Mouse (Mus musculus) v-Abl transformed pro-B cells (cell line): ENCODE measurements around the gene Cfap44.

Experiments used
- in situ Hi-C, 2 experiments: fragments of 400-800 bp; cut with MboI; formaldehyde crosslinking; loops; one replicate each; pipeline ENCODE4 v1.15.1; 2025; ENCODE audit not compliant: unreplicated experiment in 2 of 2

Cfap44 gene

DNA sequence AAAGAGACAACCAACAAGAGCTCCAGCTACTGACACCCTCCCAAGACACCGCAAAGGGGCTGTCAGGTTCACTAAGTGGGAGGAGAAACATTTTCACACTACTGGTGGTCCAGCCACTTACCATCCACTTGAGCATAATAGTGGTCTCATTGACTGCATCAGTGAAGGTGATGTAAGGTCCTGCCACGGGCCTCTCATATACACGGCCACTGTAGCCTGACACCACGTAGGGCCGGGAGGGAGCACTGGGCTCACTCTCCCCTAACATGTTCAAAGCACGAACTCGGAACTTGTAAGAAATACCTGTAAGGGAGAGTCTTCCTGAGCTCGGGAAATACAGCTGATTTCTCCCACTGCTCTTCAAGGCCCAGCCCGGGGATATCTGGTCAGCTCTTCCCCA, 96.5 kb downstream of the Cfap44 start:
- in situ Hi-C loops: loop anchor here in 1 of 2 experiments (25.0 kb wide), 1 partner anchor 1121 kb away; the partner anchor contains the start of gene Gcsam

DNA sequence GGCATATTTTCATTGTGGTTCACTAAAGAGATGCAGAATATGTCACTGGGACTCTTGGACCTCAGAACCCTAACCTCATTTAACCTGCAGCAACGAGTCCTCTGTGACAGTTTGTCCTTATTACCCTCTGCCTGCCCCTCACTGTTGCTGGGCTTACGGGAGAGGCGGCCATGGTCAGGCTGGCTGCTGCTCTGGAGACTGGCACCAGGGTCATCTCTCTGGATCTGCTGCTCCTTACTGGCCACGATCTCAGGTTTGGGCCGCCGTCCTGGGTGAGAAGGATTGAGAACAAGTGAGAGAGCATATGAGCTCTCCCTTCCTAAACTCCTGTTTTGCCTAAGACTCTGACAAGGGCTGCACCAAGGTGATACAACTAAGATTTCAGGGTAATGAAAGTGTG, 97.6 kb downstream of the Cfap44 start:
- in situ Hi-C loops: loop anchor here in 1 of 2 experiments (25.0 kb wide), 1 partner anchor 1120 kb away; the partner anchor contains the start of gene Gcsam

DNA sequence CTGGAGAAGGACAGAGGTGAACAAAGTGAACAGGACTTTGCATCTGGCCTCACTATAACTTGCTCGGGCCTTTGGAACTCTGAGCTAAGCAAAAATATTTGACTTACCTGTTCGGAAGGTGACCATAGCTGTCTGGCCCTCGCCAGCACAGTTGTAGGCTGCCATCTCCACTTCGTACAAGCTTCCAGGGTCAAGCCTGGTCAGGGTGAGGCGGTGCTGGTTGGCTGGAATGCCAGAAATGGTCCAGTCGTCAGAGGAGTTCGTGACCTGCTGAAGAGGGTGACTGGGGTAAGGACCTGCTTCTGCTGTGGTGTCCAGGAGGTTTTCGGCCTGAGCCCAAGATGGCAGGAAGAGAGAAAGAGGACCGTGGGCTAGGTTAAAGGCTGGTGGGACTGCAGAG, 98.1 kb downstream of the Cfap44 start:
- in situ Hi-C loops: loop anchor here in 1 of 2 experiments (25.0 kb wide), 1 partner anchor 1120 kb away; the partner anchor contains the start of gene Gcsam

DNA sequence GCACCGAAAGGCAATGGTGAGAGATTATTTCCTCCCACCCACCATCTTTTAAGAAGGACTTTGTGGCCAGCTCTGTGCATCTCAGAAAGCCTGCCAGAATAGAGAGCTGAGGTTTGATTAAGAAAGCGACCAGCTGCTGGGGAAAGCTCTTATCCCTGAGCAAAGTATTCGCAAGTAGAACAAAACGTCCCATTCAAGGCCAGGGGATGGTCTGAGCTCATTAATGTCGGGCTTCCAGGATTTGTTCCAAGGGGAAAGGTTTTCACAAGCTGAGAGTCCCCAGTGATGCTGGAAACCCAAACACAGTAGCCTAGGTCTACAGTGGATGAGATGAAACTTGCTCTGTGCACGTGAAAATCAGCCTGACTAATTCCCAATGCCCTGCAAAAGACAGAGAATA, 99.3 kb downstream of the Cfap44 start:
- in situ Hi-C loops: loop anchor here in 1 of 2 experiments (25.0 kb wide), 1 partner anchor 1118 kb away; the partner anchor contains the start of gene Gcsam

DNA sequence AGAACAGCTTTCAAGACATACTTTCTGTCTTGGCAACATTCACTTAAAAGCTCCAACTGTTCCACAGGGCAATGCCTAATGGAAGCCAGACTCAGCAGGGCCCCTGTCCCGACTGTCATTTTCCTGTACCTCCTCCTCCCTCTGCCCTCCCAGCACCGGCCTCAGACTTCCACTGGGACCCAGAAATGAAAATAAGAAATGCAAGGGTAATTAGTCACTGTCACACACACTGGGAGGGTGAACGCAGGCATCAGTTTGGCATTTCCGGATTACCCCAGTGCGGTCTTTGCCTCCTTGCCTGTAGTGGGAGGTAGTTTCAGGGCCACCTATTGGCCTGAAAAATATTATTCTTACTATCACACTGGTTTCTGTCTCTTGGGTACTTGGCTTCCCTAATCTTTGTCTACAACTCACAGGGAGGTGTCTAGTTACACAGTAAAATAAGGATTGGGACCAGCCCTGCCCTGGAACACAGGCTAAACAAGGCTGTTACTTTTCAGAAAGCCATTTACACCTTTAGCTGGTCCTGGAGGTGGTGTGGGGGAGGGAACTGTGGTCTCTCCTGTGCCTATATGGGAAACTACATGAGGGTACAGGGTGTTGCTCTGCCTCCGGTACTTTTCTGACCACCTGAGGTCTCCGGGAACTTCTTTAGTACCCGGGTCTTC, 100.0 kb downstream of the Cfap44 start:
- in situ Hi-C loops: loop anchor here in 1 of 2 experiments (25.0 kb wide), 1 partner anchor 1118 kb away; the partner anchor contains the start of gene Gcsam

DNA sequence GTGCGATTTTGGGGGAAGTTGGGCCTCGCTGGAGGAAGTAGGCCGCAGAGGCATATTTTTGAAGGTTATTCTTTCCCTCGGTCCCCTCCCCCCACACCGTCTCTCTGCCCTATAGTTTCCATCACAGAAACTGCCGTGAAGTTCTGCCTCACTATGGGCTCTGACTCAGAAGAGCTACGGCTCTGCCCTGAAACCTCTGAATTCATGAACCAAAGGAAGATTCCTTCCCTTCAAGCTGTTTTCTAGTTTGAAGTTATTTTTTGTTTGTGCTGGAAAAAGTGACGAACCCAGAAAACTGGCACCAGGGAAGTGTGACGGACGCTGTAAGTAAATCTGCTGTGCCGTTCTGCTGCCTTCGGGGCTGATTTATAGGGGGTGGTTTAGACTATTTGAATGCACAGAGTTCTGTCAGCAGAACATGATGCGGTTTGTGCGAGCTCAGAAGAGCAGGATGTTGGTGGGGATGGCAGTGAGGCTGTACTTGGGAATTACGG, 102.4 kb downstream of the Cfap44 start:
- in situ Hi-C loops: loop anchor here in 1 of 2 experiments (25.0 kb wide), 1 partner anchor 1115 kb away; the partner anchor contains the start of gene Gcsam

DNA sequence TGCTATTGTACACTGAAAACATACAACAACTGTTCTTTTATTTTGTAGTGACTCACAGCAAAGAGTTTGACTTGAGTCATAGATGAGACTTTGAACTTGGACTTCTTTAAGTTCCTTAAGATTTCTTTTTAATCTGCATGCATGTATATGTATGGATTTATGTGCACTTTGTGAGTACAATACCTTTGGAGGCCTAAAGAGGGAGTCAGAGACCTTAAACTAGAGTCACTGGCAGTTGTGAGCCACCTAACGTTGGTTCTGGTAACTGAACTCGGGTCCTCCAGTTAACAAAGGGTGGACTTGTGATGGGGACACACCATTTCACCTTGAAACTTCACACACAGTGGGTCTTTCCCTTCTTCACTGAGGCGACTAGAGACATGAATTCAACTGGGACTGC, 103.9 kb downstream of the Cfap44 start:
- in situ Hi-C loops: loop anchor here in 1 of 2 experiments (25.0 kb wide), 1 partner anchor 1114 kb away; the partner anchor contains the start of gene Gcsam

DNA sequence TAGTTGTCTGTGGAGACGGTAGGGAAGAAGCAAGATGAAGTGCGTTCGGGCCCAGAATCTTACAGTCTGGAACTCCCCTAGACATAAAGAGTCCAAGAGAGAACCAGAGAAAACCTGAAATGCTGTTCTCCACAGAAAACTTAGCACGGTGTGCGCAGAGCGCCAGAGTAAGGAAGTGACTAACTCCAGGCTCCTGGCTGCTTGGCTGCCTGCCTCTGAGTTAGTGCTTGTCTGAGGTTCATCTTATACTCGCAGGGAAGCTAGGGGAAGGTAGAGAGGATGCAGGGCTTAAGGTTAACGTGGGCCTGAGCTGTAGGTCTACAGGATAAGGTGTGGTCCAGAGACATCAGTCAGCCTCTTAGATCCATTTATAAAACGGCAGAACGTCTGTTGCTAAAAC, 107.2 kb downstream of the Cfap44 start:
- in situ Hi-C loops: no loop called here

DNA sequence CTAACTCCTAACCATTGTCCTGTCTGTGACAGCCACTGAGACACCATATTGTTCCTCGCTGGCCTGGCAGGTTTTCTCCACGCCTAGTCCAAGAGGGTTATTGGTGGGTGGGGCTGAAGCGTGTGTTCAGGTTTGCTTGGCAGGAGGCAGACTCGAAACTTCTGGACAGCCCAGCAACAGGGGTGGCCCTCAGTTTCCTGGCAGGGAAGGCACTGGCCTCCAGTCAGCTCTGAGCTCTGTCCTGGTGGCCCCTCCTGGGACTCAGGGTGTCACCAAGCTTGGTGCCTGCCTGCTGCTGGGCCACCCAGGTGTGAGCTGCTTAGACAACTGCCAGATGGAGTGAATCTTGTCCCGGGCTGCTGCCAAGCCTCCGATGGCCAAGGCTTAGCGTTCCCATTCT, 107.7 kb downstream of the Cfap44 start:
- in situ Hi-C loops: no loop called here

DNA sequence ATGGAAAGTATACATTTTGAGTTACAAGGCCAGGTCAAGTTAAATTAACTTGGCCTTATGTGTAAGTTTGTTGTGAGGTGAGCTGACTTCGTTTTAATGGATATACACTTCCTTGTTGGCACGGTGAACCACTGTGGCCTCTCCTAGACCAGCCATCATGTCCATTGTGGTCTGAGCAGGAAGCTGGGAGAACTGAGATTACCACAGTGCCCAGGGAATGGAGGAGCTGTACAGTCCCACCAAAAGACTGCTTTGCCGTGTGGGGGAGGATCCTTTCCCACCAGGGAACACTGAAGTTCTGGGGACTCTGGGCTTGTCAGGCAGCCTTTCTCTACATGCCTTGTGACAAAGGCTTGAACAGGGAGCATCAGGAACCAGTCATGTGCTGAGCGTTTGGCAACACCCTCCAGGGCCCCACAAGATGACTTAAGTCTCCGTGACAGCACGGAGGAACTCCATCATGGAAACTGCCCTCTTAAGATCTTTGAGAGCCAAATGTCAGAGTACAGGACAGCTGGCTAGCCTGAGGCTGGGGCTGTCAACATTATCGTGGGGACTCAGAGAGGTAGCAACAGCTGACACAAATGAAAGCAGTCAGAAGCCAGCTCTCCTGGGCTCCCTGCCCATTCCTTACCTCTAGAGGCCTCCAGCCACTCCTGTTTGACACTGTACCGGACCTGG, 108.4 kb downstream of the Cfap44 start:
- in situ Hi-C loops: no loop called here

DNA sequence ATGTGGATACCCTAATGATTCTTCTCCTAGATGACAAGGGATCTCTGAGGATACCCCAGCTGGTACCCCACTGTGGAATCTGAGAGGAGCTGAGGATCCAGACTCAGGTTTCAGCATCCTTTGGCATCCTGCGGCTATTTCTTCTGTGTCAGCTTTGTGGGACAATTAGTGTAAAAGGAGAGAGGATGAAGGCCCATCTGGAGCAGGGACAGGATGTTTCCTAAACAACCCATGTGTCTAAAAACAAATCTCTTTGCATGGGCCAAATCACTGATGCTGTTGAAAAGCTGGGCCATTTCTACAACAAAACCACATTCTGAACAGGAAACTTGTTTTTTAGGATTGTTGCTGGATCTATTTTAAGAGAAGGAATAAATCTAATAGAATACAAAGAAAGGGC, 110.6 kb downstream of the Cfap44 start:
- in situ Hi-C loops: no loop called here

DNA sequence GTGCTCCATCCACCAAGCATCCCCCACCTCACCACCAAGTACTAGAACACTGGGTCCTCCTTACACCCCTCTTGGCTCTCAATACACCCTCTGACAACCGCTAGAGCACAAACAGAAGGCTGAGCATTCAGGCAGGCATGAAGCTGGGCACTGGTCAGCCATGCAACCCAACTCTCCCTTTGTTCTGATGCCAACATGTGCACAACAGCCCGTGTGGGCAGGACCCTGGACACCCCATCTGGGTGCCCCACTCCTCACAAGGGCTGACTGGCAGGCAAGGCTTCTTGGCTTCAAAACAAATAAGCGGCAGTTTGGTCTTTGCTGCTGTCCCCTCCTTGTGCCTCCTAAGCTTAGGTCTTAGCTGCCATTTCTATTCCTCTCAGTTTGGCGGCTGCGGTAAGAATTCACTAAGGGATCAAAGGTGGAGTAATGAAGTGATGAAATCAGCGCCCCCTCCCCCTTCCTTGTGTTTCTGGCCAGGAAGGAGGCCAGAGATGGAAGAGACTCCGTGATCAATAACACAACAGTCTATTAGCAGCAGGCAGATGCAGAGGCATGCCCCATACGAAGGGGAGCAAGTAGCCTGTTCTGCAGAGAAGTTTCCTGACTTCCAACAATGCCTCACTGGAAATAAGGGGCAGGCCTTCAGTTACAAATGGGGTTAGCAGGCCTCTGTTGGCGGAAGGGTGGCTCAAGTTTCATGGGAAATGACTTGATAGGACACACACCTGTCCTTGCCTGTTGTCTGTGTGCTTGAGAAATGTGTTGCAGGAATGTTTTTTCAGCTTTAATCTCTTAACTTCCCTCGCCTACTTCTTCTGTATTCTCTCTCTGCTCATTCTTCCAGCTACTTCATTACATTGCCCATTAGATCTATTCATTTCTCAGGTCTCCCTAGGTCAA, 112.7 kb downstream of the Cfap44 start:
- in situ Hi-C loops: no loop called here

DNA sequence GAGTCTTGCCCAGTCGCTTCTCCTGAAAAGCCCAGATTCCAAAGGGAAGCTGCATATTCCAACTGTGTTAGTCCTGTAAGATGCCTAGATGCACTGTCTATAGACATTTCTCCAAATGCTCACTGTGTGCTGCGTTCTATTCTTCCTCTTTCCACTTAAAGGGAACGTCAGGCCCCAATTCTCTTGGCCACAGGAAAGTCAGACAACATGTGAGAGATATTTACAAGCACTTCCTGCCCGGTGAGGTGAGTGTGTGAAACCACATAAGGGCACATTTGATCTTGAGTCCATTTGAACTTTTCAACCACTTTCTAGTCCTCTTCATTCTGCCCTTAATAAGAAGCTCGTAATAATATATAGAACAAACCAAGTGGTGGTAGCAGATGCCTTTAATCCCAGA, 113.4 kb downstream of the Cfap44 start:
- in situ Hi-C loops: no loop called here

DNA sequence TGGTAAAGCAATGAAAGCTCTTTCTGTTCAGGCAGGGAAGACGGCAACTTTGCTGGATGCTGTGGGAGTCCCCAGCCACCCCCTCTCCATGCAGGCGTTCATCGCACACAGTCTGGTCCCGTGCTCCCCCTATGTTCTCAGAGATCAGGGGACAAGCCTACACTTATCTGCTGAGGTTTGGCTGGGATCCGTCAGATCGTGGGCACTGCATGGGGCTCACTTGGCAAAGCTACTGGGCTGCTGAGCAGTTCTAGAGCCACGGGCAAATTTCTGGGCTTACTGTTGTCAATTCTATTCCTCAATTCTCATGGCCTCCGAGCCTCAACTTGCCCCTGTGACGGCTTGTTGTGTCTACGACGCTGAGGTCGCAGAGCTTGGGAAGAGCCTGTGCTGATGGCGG, 114.2 kb downstream of the Cfap44 start:
- in situ Hi-C loops: no loop called here

DNA sequence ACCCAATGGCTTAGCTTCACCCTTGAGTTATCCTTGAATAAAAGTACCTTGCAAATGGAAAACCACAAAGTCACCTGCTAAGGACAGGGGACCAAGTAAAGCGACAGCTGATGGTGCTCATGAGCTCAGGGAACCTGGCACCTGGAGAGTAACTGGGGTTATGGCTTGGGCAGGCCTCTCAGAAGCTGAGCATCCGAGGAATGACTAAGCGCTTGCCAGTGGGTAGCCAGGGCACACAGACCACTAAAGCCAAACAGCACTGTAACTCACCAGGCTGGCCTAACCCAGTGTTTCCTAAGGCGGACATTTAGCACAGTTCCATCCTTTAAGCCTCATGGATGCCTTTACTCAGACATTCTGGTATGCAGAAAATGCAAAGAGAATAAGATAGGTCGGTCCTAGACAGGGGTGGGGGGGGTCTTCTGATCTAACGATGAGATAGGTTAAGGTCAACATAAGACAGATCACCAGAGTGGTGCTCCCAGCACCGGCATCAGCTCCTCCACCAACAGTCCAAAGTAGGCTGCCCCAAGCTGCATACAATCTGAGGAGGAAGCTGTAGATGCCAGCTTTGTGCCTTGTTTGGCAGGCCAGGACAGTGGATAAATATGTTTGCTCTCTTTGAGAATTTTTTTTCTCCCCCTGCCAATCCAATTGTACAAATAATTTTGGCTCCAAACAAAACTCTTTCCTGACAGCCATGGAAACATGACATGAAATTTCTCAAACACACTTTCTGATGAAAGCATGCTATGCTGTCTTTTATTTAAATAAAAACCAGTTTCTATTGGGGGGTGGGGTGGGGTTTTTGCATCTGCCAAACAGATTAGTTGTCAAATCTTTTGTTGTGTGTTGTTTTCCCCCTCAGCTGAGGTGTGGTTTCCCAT, 115.1 kb downstream of the Cfap44 start:
- in situ Hi-C loops: no loop called here

DNA sequence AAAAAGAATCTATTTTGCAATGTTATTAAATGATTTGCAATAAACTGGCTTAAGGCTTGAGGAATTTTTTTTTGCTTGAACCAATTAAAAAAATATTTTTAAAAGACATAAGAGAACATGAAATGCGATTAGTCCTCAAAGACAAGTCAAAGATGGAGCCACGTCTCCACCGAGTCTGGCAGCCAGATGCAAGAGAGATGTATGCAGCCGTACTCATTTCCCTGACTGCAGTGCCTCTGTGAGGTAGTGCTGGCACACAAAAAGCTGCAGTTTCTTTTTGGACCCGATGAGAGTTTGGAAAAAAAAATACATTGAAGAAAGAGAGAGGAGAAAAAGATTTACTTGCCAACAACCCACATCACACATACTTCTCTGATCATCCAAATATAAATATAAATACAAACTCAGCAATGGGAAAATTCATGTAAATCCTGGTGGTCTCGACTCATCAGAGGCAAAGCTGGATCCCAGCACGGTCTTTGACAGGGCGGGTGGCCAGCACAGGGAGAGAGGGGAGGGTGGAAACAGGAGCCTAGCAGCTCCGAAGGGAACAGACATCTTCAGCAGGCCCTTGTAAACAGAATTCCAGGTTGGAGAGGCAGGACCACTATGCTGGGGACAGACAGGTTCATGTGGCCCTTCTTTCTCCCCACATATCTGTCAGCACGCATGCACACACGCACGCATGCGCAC, 116.1 kb downstream of the Cfap44 start:
- in situ Hi-C loops: no loop called here

DNA sequence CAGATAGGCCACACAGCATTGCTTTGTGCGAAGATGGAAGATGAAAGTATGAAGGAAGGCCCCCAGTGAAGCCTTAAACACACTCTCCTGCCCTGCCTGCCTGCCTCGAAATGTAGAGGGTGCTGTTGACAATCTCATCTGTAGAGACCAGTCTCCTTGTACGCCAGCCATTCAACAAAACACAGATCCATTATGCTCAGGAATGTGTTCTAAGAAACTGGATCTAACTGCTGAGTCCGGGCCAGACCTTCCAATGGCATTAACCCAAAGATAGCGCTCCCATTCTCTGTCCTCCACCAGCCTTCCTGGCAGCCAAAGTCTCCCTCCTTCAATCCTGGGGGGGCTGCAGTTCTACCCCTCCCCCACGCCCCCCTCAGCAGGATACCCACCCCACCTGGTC, 121.9 kb downstream of the Cfap44 start:
- in situ Hi-C loops: no loop called here

DNA sequence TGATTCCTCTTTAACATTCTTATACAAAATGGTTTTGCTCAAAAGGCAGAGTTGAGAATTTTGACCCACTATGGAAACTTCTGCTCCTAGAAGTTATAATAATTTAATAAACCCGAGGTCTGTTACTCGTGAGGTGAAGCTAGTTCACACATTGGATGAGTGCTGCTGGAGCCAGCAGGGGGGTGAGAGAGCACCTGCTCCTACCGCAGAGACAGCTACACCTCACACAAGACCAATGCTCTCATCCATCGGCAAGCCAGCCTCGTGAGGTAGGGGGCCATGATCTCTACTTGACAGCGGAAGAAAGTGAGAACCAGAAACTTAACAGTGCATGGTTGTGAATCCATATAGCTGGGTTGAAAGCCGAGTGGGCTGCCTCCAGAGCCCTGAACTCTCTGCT, 129.0 kb downstream of the Cfap44 start:
- in situ Hi-C loops: no loop called here

DNA sequence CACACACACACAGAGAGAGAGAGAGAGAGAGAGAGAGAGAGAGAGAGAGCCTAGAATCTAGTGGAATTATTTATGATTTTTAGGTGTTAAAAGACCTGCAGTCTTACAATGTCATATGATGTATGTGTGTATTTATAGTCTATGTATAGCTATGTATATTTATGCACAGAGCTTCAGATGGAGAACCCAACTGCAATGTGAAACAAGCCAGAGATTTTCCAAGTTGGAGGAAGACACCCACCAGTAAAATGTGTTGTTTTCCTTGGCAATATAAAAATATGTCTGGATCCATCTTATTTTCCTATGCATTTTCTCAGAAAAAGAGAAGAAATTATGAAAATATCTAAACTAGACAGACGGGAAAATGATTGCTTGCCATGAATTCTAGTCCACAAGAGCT, 131.4 kb downstream of the Cfap44 start:
- in situ Hi-C loops: no loop called here
